Mouse (Mus musculus) cerebellum, adult 2 months (tissue): ENCODE data around the gene Rpp25l.

Experiments
- CTCF ChIP-seq: fragments of 200-500 bp; IDR thresholded peaks from 2 replicates; pipeline ENCODE4 v1.5.1; 2011; ENCODE audit warnings: low read depth, mild to moderate bottlenecking, control low read depth, low read length, moderate library complexity, borderline replicate concordance; ENCODE audit not compliant: insufficient read depth
- POLR2A ChIP-seq: fragments of 200-500 bp; IDR thresholded peaks from 2 replicates; pipeline ENCODE4 v1.6.1; 2011; ENCODE audit warnings: low read length, control low read depth, borderline replicate concordance; ENCODE audit not compliant: insufficient read depth

- TF ChIP-seq CTCF (no peak), POLR2A (peak; percentile 36; the same call in 1 of the 2 replicates)
These were observed 41.5 kb upstream of the Rpp25l start, which contains the start of gene Galt for GRCm38 (mm10) chr4:41754797-41755337.
